Mouse (Mus musculus) C2C12 (cell line): ENCODE measurements around the gene Gm21987.

Source experiments
- CEBPB ChIP-seq: IDR thresholded peaks from one replicate; pipeline ENCODE4 v1.6.1; 2011; ENCODE audit warnings: low read depth, mild to moderate bottlenecking, control low read depth, moderate library complexity
- CTCF ChIP-seq: IDR thresholded peaks from one replicate; pipeline ENCODE4 v1.5.1; 2011; ENCODE audit not compliant: control insufficient read depth, insufficient read depth, insufficient read length
- MAX ChIP-seq: IDR thresholded peaks from one replicate; pipeline ENCODE4 v1.6.1; 2011; ENCODE audit warnings: mild to moderate bottlenecking, control low read depth
- MYOD1 ChIP-seq: IDR thresholded peaks from one replicate; pipeline ENCODE4 v1.6.1; 2011; ENCODE audit warnings: low read depth; ENCODE audit not compliant: control insufficient read depth, insufficient read length
- MYOG ChIP-seq: IDR thresholded peaks from one replicate; pipeline ENCODE4 v1.6.1; 2011; ENCODE audit not compliant: control insufficient read depth, insufficient read length; ENCODE audit errors: extremely low read depth
- USF1 ChIP-seq: IDR thresholded peaks from one replicate; pipeline ENCODE4 v1.6.1; 2011; ENCODE audit warnings: low read depth, mild to moderate bottlenecking, control low read depth, moderate library complexity

- no peak for TF ChIP-seq CTCF
- no peak for TF ChIP-seq CEBPB
- no peak for TF ChIP-seq MYOD1
- no peak for TF ChIP-seq MYOG
- no peak for TF ChIP-seq USF1
- no peak for TF ChIP-seq MAX
Observed at GRCm38 (mm10) chr16:38353642-38354041, 6.8 kb downstream of the Gm21987 start.
